Mouse (Mus musculus) lung, embryonic 14.5 days (tissue): ENCODE data around the gene Gm20388. TPM values are rescaled to one million over a fixed set of nuclear protein-coding genes. Genes with fewer than 3 reads are reported as not detected.
A peak's percentile ranks its signal among the peaks of the same experiment; 100 is the strongest.

Source experiments
- ATAC-seq: fragments of 200-750 bp; cut with Nextera tagmentation; 2 replicates; pipeline ENCODE4 v1.8.0; 2017; ENCODE audit warnings: mild to moderate bottlenecking, moderate TSS enrichment, moderate library complexity; ENCODE audit not compliant: insufficient read depth
- DNase-seq: peaks from one replicate; pipeline ENCODE4 v3.0.0-alpha.2; 2015
- H3K27ac ChIP-seq: fragments of 300-500 bp; sonication (generic); 2 replicates; pipeline ENCODE4 v1.5.1; 2014; ENCODE audit warnings: low read depth, mild to moderate bottlenecking, moderate library complexity
- H3K27me3 ChIP-seq: fragments of 300-500 bp; sonication (generic); 2 replicates; pipeline ENCODE4 v1.6.1; 2014; ENCODE audit warnings: low read length, control low read depth; ENCODE audit not compliant: insufficient read depth
- H3K36me3 ChIP-seq: fragments of 300-500 bp; sonication (generic); 2 replicates; pipeline ENCODE4 v1.6.1; 2014; ENCODE audit warnings: control low read depth; ENCODE audit not compliant: insufficient read depth
- H3K4me1 ChIP-seq: fragments of 300-500 bp; sonication (generic); 2 replicates; pipeline ENCODE4 v1.6.1; 2014; ENCODE audit warnings: antibody characterized with exemption, control low read depth; ENCODE audit not compliant: insufficient read depth
- H3K4me2 ChIP-seq: fragments of 300-500 bp; sonication (generic); 2 replicates; pipeline ENCODE4 v1.6.1; 2014; ENCODE audit warnings: mild to moderate bottlenecking
- H3K4me3 ChIP-seq: fragments of 300-500 bp; sonication (generic); 2 replicates; pipeline ENCODE4 v1.5.1; 2014; ENCODE audit warnings: low read depth, low read length
- H3K9ac ChIP-seq: fragments of 300-500 bp; sonication (generic); 2 replicates; pipeline ENCODE4 v1.6.1; 2014
- H3K9me3 ChIP-seq: fragments of 300-500 bp; sonication (generic); 2 replicates; pipeline ENCODE4 v1.6.1; 2016; ENCODE audit warnings: low read depth, low read length, control low read depth
- CTCF ChIP-seq: IDR thresholded peaks from 2 replicates; pipeline ENCODE4 v1.5.1; 2016; ENCODE audit warnings: antibody characterized with exemption, low read depth
- WGBS: fragments of 180-500 bp; shearing (Covaris S2); extraction: QIAGEN DNeasy Blood & Tissue Kit; methylation state at CpG from one replicate; pipeline ENCODE4 v1.1.7; 2014; 5-methylcytosine and 5-hydroxymethylcytosine counted together
- polyA plus RNA-seq: library from polyadenylated mRNA; unstranded; fragments of >200 nt; fragmentation: Nextera tagmentation; extraction: Ambion mirVana; gene quantifications from 2 replicates; pipeline ENCODE4 v1.2.1, GENCODE M21; 2014

The Gm20388 gene
- polyA plus RNA-seq, 1 experiment from 2014 or later: not detected

DNA sequence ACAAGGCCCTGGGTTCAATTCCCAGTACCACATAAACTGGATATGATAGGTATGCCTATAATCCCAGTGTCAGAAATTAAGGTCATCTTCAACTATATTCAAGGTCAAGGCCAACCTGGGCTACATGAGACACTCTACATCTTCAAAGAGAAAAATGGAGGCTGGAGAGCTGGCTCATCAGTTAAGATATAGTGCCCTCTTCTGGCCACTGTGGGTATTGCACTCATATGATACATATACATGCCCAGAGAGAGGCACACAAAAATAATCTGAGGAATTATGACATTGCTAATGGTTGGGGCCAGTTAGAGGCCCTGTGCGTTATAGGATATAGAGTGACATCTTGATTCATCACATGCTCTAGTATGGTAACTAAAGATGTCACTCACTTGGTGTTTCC, 523.1 kb downstream of the Gm20388 start:
- Histone ChIP-seq H3K27me3 (no peaks in the 10 kb centered on the region), H3K4me2 (no peak overlapping the region), H3K9me3 (peaks cover 6% of the 10 kb centered on the region; the same call in 1 of the 2 replicates), H3K36me3 (no peaks in the 10 kb centered on the region), H3K27ac (no peak overlapping the region), H3K9ac (no peak overlapping the region), H3K4me3 (no peak overlapping the region), H3K4me1 (peaks cover 6% of the 10 kb centered on the region; the same call in 1 of the 2 replicates)
- ATAC-seq: no peak
- peak; percentile 63 for TF ChIP-seq CTCF
- DNase-seq: peak; percentile 52
- 100% methylated on average over 1 of the region's 1 CpGs for WGBS

DNA sequence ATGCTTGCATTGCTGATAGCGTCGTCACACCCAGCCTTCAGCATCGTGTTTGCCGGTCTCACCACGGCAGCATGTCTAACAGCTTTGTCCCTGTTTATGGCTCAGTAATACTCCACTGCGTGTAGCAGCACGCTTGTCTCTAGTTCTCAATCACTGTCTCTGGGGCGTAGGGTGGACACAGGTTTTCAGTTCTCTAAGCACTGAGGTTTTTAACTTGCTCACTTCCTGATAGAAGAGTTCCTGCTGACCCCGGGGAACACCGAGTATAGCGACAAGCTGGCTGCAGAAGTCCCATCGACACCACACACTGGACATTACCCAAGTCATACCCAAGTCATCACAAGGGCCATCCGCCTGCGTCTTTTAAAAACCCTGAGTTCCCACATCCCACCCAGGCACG, 525.1 kb downstream of the Gm20388 start:
- WGBS: 89% methylated on average over 15 of the region's 15 CpGs

DNA sequence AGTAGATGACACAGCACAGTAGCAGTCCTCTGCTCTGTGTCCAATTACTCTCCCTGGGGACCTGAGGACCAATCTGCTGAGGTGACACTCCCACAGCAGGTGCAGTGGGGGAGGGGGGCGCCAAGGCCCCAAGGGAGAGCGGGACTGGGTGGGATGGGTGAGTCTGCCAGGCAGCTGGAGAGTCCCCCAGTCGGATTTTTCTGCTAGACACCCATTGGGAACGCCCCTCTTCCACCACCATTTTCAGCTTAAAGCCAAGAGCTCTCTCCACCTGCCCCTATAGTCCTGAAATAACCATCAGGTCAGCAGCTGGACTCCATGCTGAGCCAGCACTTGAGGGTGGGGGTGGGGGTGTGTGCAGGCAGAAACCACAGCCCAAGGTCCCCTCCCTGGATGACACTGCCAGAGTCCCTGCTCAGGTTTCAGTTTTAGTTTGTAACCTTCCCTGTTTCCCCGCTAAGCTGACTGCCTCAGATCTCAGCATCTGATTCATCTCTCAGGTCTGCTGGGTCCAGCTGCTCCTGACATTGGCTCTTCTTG, 525.9 kb downstream of the Gm20388 start:
- H3K9me3 ChIP-seq: peaks cover 6% of the 10 kb centered on the region; the same call in 1 of the 2 replicates
- H3K9ac ChIP-seq: no peak overlapping the region
- TF ChIP-seq CTCF: no peak
- H3K4me2 ChIP-seq: no peak overlapping the region
- H3K4me1 ChIP-seq: peaks cover 14% of the 10 kb centered on the region
- no peaks in the 10 kb centered on the region for H3K27me3 ChIP-seq
- ATAC-seq: no peak
- H3K36me3 ChIP-seq: no peaks in the 10 kb centered on the region
- no peak for DNase-seq
- no peak overlapping the region for H3K4me3 ChIP-seq
- WGBS: 46% methylated on average over 5 of the region's 5 CpGs
- no peak overlapping the region for H3K27ac ChIP-seq

More for the DNA sequence above, 525.1 kb downstream of the Gm20388 start:
- DNase-seq (no peak), ATAC-seq (no peak)
- H3K27ac ChIP-seq: no peak overlapping the region
- peaks cover 6% of the 10 kb centered on the region; the same call in 1 of the 2 replicates for H3K9me3 ChIP-seq
- H3K27me3 ChIP-seq: no peaks in the 10 kb centered on the region
- no peak overlapping the region for H3K9ac ChIP-seq
- no peak overlapping the region for H3K4me3 ChIP-seq
- H3K4me2 ChIP-seq: no peak overlapping the region
- H3K4me1 ChIP-seq: peaks cover 11% of the 10 kb centered on the region
- no peaks in the 10 kb centered on the region for H3K36me3 ChIP-seq
- TF ChIP-seq CTCF: no peak

DNA sequence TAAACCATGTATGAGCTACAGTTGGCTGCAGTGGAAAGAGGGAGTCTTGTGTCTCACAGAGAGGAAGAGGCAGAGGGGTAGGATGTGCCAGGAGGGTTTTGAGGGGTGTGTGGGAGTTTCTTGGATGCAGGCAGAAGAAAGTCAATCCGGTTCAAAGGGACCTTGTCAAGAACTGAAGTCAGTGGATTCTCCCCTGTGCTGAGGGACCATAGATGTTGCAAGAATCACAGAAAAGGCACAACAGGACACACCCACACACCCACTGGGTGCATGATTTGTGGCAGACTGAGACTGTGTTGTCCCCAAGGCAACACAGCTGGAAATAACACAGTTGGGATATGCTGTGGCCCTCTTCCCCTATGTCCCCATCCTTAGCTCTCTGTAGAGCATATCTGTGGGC, 526.6 kb downstream of the Gm20388 start:
- H3K4me1 ChIP-seq: peaks cover 18% of the 10 kb centered on the region
- DNase-seq (no peak), ATAC-seq (no peak)
- WGBS: 74% methylated on average over 1 of the region's 1 CpGs
- peaks cover 6% of the 10 kb centered on the region; the same call in 1 of the 2 replicates for H3K9me3 ChIP-seq
- H3K36me3 ChIP-seq: no peaks in the 10 kb centered on the region
- H3K27me3 ChIP-seq: no peaks in the 10 kb centered on the region
- H3K4me3 ChIP-seq: no peak overlapping the region
- TF ChIP-seq CTCF: no peak
- no peak overlapping the region for H3K9ac ChIP-seq
- 0 out of 2 replicates have a peak overlapping the region, but pooled peaks have one; percentile 18 for H3K27ac ChIP-seq
- no peak overlapping the region for H3K4me2 ChIP-seq

DNA sequence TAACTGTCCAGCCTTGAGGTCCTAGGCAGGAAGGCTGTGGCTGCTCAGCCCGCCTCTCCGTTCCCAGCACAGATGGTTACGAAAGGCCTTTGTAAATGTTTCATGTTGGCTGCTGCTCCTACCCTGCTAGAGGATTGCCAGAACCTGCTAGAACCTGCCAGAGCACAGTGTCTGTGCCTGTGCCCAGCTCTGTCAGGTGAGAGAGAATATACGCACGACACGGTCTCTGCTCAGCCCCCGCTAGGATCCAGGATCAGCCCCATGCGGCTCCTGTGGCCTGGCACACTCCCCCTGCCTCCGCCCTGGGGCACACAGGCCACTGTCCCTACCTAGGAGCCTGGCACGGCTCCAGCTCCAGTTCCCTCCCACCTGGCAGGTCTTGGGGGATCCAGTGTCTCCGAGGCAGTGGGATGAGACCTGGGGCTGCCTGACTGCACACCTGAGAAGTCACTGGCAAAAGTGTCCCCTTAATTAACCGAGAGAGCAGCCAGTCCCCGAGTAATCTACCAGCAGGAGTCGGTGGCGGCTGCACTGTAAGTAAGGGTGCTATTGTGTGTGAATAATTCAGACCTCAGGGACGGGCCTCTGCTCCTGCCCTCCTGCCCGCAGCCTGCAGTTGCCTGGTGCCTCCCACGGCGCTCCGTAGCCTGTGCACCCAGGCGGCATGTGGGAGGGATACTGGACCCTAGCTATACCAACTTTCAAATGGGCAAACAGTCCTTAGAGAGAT, 527.2 kb downstream of the Gm20388 start:
- Histone ChIP-seq H3K36me3 (no peaks in the 10 kb centered on the region), H3K4me2 (no peak overlapping the region), H3K27me3 (no peaks in the 10 kb centered on the region), H3K9ac (no peak overlapping the region), H3K27ac (0 out of 2 replicates have a peak overlapping the region, but pooled peaks have one; percentile 18), H3K4me3 (no peak overlapping the region), H3K9me3 (peaks cover 6% of the 10 kb centered on the region; the same call in 1 of the 2 replicates), H3K4me1 (peaks cover 18% of the 10 kb centered on the region)
- no peak for TF ChIP-seq CTCF
- ATAC-seq: no peak
- DNase-seq: no peak
- 74% methylated on average over 21 of the region's 21 CpGs for WGBS

DNA sequence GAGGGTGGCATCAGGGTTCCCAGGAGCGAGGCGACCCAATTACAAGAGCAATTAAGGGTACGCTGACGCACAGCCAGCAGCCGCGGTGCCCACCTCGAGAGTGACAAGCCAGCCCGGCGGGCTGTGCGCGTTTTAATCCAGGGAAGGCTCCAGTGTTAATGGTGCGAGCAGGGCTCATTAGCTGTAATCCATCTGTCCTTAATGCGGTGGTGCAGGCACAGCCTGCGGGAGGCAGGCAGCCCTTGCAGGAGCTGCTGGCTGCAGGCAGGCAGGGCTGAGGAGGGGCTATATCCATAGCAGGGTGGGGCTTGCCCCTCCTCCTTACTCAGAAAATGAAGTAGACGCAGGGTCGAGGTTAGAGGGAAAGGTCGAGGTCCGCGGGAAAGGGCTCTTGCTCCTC, 528.7 kb downstream of the Gm20388 start:
- Histone ChIP-seq H3K4me3 (no peak overlapping the region), H3K9ac (peak overlapping the region; percentile 9; the same call in 1 of the 2 replicates), H3K4me2 (no peak overlapping the region), H3K4me1 (peaks cover 21% of the 10 kb centered on the region), H3K27ac (no peak overlapping the region), H3K27me3 (no peaks in the 10 kb centered on the region), H3K9me3 (no peaks in the 10 kb centered on the region), H3K36me3 (no peaks in the 10 kb centered on the region)
- DNase-seq (no peak), ATAC-seq (no peak)
- TF ChIP-seq CTCF: no peak
- WGBS: 29% methylated on average over 19 of the region's 19 CpGs

DNA sequence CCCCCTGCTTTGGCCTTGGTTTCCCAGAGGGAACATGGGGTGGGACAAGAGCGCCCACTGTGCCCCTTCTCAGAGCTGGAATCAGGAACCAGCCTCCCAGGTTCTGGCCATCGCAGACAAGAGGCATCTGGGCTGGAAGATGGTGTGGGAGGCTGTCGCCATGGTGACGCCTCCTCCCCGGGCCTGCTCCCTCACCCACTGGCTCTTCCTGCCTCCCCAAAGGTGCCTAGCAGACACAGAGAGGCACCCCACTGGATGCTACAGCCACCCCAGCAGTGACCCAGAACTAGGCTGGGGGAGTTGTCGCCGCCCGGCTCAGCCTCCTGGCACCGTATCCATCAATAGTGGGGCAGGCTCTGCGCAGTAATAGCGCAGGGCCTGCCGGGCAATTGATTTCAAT, 530.1 kb downstream of the Gm20388 start:
- Histone ChIP-seq H3K27ac (no peak overlapping the region), H3K4me1 (peaks cover 21% of the 10 kb centered on the region), H3K36me3 (no peaks in the 10 kb centered on the region), H3K9ac (no peak overlapping the region), H3K27me3 (no peaks in the 10 kb centered on the region), H3K4me3 (no peak overlapping the region), H3K4me2 (no peak overlapping the region), H3K9me3 (no peaks in the 10 kb centered on the region)
- no peak for TF ChIP-seq CTCF
- WGBS: 79% methylated on average over 12 of the region's 12 CpGs
- DNase-seq: no peak
- no peak for ATAC-seq
